Comparison of ENCODE assay signal across 8 mouse cellular contexts in genomic region chr19:32726451-32727325, GRCm38 (mm10). TPM values are rescaled to one million over a fixed set of nuclear protein-coding genes. Genes with fewer than 3 reads are reported as not detected.
A peak's percentile ranks its signal among the peaks of the same experiment; 100 is the strongest.
DNase-seq lines count a peak whose midpoint lies in the region; ATAC-seq and TF ChIP-seq lines count a peak whose summit lies in the region.

No protein-coding gene starts in this region.

- no peak overlapping the region for H3K9ac ChIP-seq in heart, postnatal 0 days (replicated peaks; ENCODE audit: low read depth, low read length)
- 0 out of 2 replicates have a peak overlapping the region, but pooled peaks have one; percentile 5 for H3K9ac ChIP-seq in hindbrain, embryonic 15.5 days
- H3K9ac ChIP-seq in neural tube, embryonic 15.5 days (replicated peaks), result peak overlapping the region; percentile 28; the same call in 1 of the 2 replicates

- no peak for TF ChIP-seq EP300 in heart, postnatal 0 days (IDR thresholded peaks at IDR 0.05; ENCODE audit: low read depth)

- peak overlapping the region; percentile 5; the same call in 1 of the 2 replicates for H3K4me3 ChIP-seq in heart, postnatal 0 days (ENCODE audit: low read depth, low read length)
- peak overlapping the region; percentile 17 for H3K4me3 ChIP-seq in hindbrain, embryonic 15.5 days
- H3K4me3 ChIP-seq in neural tube, embryonic 15.5 days (replicated peaks), result peak overlapping the region; percentile 19

- no peaks in the 10 kb centered on the region for H3K4me1 ChIP-seq in heart, postnatal 0 days (ENCODE audit: control insufficient read depth, insufficient read depth)
- H3K4me1 ChIP-seq in hindbrain, embryonic 15.5 days (replicated peaks), result peaks cover 12% of the 10 kb centered on the region
- H3K4me1 ChIP-seq in neural tube, embryonic 15.5 days, result peaks cover 13% of the 10 kb centered on the region

- H3K27me3 ChIP-seq in heart, postnatal 0 days (ENCODE audit: control insufficient read depth, insufficient read depth, low read length), result peaks cover 20% of the 10 kb centered on the region
- 0 out of 2 replicates have a peak, but pooled peaks cover 3% of the 10 kb centered on the region for H3K27me3 ChIP-seq in hindbrain, embryonic 15.5 days
- peaks cover 2% of the 10 kb centered on the region; the same call in 1 of the 2 replicates for H3K27me3 ChIP-seq in neural tube, embryonic 15.5 days (replicated peaks)

- peak overlapping the region; percentile 20; the same call in 1 of the 2 replicates for H3K4me2 ChIP-seq in heart, postnatal 0 days (ENCODE audit: low read depth, low read length)
- peak overlapping the region; percentile 54 for H3K4me2 ChIP-seq in hindbrain, embryonic 15.5 days
- peak overlapping the region; percentile 50 for H3K4me2 ChIP-seq in neural tube, embryonic 15.5 days

- no peak for ATAC-seq in heart, postnatal 0 days (ENCODE audit: insufficient read depth, low read depth)
- 0 out of 2 replicates have a peak, but pooled peaks have one; percentile 42 for ATAC-seq in hindbrain, embryonic 15.5 days (ENCODE audit: low FRiP score, low read depth)
- ATAC-seq in neural tube, embryonic 15.5 days (ENCODE audit: low FRiP score), result peak; percentile 50; the same call in 1 of the 2 replicates

- WGBS in heart, postnatal 0 days, result 6% methylated on average over 22 of the region's 22 CpGs
- WGBS in hindbrain, embryonic 15.5 days, result 3% methylated on average over 22 of the region's 22 CpGs
- WGBS in neural tube, embryonic 15.5 days, result 3% methylated on average over 22 of the region's 22 CpGs

- DNase-seq in heart, postnatal 0 days (ENCODE audit: low spot score), result no peak
- no peak for DNase-seq in heart, postnatal 10 days
- DNase-seq in ZHBTc4 (ENCODE audit: low read depth, low spot score), result peak; percentile 92
- DNase-seq in adrenal gland, postnatal 14 days, result no peak
- DNase-seq in frontal cortex, postnatal 25 days (ENCODE audit: low spot score in 2 of 2), result no peak
- no peak for DNase-seq in adrenal gland, adult 18-20 months (ENCODE audit: low spot score in 2 of 2)

- intact Hi-C loops in heart, postnatal 10 days (cut with DNase I), result no loop called here

- no peak for TF ChIP-seq CTCF in heart, postnatal 0 days (IDR thresholded peaks at IDR 0.05; ENCODE audit: low read depth)

- H3K9me3 ChIP-seq in heart, postnatal 0 days (replicated peaks; ENCODE audit: control insufficient read depth, low read length), result no peaks in the 10 kb centered on the region
- no peaks in the 10 kb centered on the region for H3K9me3 ChIP-seq in hindbrain, embryonic 15.5 days
- H3K9me3 ChIP-seq in neural tube, embryonic 15.5 days (replicated peaks), result no peaks in the 10 kb centered on the region

- H3K27ac ChIP-seq in heart, postnatal 0 days (ENCODE audit: low read depth), result no peak overlapping the region; the same call in 1 of the 2 replicates
- H3K27ac ChIP-seq in hindbrain, embryonic 15.5 days (replicated peaks), result no peak overlapping the region
- no peak overlapping the region for H3K27ac ChIP-seq in neural tube, embryonic 15.5 days (replicated peaks)

- H3K36me3 ChIP-seq in heart, postnatal 0 days (replicated peaks; ENCODE audit: control insufficient read depth, insufficient read depth, low read length), result no peaks in the 10 kb centered on the region
- no peaks in the 10 kb centered on the region for H3K36me3 ChIP-seq in hindbrain, embryonic 15.5 days
- H3K36me3 ChIP-seq in neural tube, embryonic 15.5 days, result no peaks in the 10 kb centered on the region

RNA-seq across cellular contexts. Expression of gene Atad1, which starts 12.9 kb away (rescaled TPM):
- total RNA-seq in heart, postnatal 0 days (2014; rRNA removed; ENCODE audit: low replicate concordance), result 107 and 138 TPM in 2 replicates
- polyA plus RNA-seq in heart, postnatal 0 days (2015; fragmentation: Nextera tagmentation; extraction: Ambion mirVana), result 55.5 and 61.5 TPM in 2 replicates
- 10 to 100 TPM; 81.6 to 82.3 TPM for total RNA-seq in heart, postnatal 10 days (2021)
- 109 and 112 TPM in 2 replicates for polyA plus RNA-seq in hindbrain, embryonic 15.5 days (2015; fragmentation: Nextera tagmentation; extraction: Ambion mirVana)
- 105 and 109 TPM in 2 replicates for polyA plus RNA-seq in neural tube, embryonic 15.5 days (2015; fragmentation: Nextera tagmentation; extraction: Ambion mirVana)
- total RNA-seq in adrenal gland, postnatal 14 days (2021), result 65.0 and 74.0 TPM in 2 replicates
- 10 to 100 TPM; 62.1 to 71.9 TPM for total RNA-seq in adrenal gland, adult 18-20 months (2021)

RNA-seq across cellular contexts. Expression of gene Pten, which starts 30.6 kb away (rescaled TPM):
- 34.0 and 39.7 TPM in 2 replicates for total RNA-seq in heart, postnatal 0 days (2014; rRNA removed; ENCODE audit: low replicate concordance)
- polyA plus RNA-seq in heart, postnatal 0 days (2015; fragmentation: Nextera tagmentation; extraction: Ambion mirVana), result 4.4 and 5.0 TPM in 2 replicates
- total RNA-seq in heart, postnatal 10 days (2021), result 10 to 100 TPM; 52.7 to 60.3 TPM
- 10.6 and 13.5 TPM in 2 replicates for polyA plus RNA-seq in hindbrain, embryonic 15.5 days (2015; fragmentation: Nextera tagmentation; extraction: Ambion mirVana)
- 12.2 and 12.9 TPM in 2 replicates for polyA plus RNA-seq in neural tube, embryonic 15.5 days (2015; fragmentation: Nextera tagmentation; extraction: Ambion mirVana)
- total RNA-seq in adrenal gland, postnatal 14 days (2021), result 72.1 and 74.9 TPM in 2 replicates
- total RNA-seq in adrenal gland, adult 18-20 months (2021), result 10 to 100 TPM; 69.0 to 74.2 TPM
